Mouse (Mus musculus) neural tube, embryonic 13.5 days (tissue): ENCODE data around the gene Cisd1. TPM values are rescaled to one million over a fixed set of nuclear protein-coding genes. Genes with fewer than 3 reads are reported as not detected.

ENCODE experiments used
- ATAC-seq: fragments of 200-750 bp; cut with Nextera tagmentation; 2 replicates; pipeline ENCODE4 v1.8.0; 2017; ENCODE audit warnings: low read depth, mild to moderate bottlenecking, moderate TSS enrichment, moderate library complexity
- H3K27ac ChIP-seq: fragments of 300-500 bp; sonication (generic); replicated peaks from 2 replicates; pipeline ENCODE4 v1.5.1; 2015; ENCODE audit warnings: moderate library complexity, mild to moderate bottlenecking, inconsistent platforms
- H3K27me3 ChIP-seq: fragments of 300-500 bp; sonication (generic); 2 replicates; pipeline ENCODE4 v1.6.1; 2015; ENCODE audit warnings: mild to moderate bottlenecking, inconsistent platforms
- H3K36me3 ChIP-seq: fragments of 300-500 bp; sonication (generic); 2 replicates; pipeline ENCODE4 v1.6.1; 2015; ENCODE audit warnings: mild to moderate bottlenecking, inconsistent platforms
- H3K4me1 ChIP-seq: fragments of 300-500 bp; sonication (generic); replicated peaks from 2 replicates; pipeline ENCODE4 v1.6.1; 2015; ENCODE audit warnings: inconsistent platforms
- H3K4me2 ChIP-seq: fragments of 300-500 bp; sonication (generic); 2 replicates; pipeline ENCODE4 v1.6.1; 2015; ENCODE audit warnings: inconsistent platforms, mild to moderate bottlenecking, moderate library complexity
- H3K4me3 ChIP-seq: fragments of 300-500 bp; sonication (generic); 2 replicates; pipeline ENCODE4 v1.5.1; 2015; ENCODE audit warnings: mild to moderate bottlenecking, inconsistent platforms
- H3K9ac ChIP-seq: fragments of 300-500 bp; sonication (generic); 2 replicates; pipeline ENCODE4 v1.6.1; 2015; ENCODE audit warnings: moderate library complexity, mild to moderate bottlenecking, inconsistent platforms
- H3K9me3 ChIP-seq: fragments of 300-500 bp; sonication (generic); 2 replicates; pipeline ENCODE4 v1.6.1; 2016; ENCODE audit warnings: inconsistent platforms
- WGBS: fragments of 180-500 bp; shearing (Covaris S2); methylation state at CpG from one replicate; pipeline ENCODE4 v1.1.7; 2015; 5-methylcytosine and 5-hydroxymethylcytosine counted together
- polyA plus RNA-seq: library from polyadenylated mRNA; unstranded; fragments of >200 nt; fragmentation: Nextera tagmentation; extraction: Ambion mirVana; gene quantifications from 2 replicates; pipeline ENCODE4 v1.2.1, GENCODE M21; 2015

Cisd1 gene
- polyA plus RNA-seq, 1 experiment from 2014 or later, result 259 TPM

DNA sequence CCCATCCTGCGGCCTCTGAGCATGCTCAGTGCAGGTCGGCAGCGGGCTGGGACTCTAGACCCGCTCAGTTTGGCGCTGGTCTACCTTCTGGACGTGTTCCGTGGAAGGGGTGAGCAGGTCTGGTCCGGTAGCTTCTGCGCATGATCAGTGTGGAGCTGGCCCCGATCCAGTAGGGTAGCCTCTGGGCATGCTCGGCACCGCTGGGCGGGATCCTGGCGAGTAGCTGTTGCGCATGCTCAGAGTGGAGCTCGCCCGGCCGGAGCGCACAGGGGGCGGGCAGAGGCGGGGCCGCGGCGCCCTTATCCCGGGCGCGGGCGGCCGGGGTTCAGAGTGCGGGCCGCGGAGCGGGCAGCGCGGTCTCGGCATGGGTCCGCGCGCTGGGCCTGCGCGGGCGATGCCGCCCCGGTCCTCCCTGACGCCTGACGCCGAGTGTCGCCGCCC is 2.8 kb upstream of the Cisd1 start, which contains the start of gene Ipmk:
Ipmk (plus strand) TSS at position 255 of the 441 bp plus-strand sequence.
- WGBS, result under 1% methylated on average over 41 of the region's 49 CpGs
- peak within 1 kb of the TSS; percentile 93 for H3K9ac ChIP-seq
- peak within 1 kb of the TSS; percentile 83 for H3K27ac ChIP-seq
- no peaks in the 10 kb centered on the region for H3K9me3 ChIP-seq
- H3K27me3 ChIP-seq, result no peaks in the 10 kb centered on the region
- H3K4me2 ChIP-seq, result peak within 1 kb of the TSS; percentile 96
- H3K36me3 ChIP-seq, result no peaks in the 10 kb centered on the region
- peak; percentile 92 for ATAC-seq
- H3K4me1 ChIP-seq, result peaks cover 46% of the 10 kb centered on the region
- H3K4me3 ChIP-seq, result peak within 1 kb of the TSS; percentile 85

DNA sequence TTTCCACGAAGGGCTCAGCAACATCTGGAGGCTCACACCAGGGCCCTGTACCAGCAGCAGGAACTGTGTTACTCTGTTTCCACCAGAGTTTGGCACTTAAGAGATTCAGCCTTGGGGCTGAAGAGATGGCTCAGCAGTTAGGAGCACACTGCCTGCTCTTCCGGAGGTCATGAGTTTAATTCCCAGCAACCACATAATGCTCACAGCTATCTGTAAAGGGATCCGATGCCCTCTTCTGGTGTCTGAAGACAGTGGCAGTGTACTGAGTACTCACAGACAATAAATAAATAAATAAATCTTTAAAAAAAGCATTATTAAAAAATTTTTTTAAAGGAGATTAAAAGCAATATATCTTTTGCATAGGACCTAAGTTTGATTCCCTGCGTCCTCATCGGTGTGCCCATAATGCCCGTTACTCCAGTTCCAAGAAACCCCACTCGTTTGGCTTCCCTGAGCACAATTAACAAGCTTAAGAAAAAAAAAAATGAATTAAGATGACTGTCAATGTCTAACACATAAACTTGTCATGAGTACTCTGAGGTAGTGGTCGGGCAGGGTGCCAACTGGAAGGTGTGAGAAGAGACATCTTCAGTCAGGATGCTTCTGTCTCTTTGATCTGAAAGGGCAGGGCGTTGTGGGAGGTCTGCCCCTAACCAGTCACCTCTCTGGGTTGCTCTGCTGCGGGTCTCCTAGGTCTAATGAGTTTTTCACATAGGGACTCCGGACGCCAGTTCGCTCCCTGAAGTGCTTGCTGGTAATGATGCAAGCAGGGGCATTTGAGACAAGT is 2.2 kb upstream of the Cisd1 start:
- H3K9me3 ChIP-seq, result no peaks in the 10 kb centered on the region
- H3K4me2 ChIP-seq, result peak overlapping the region; percentile 96
- peak overlapping the region; percentile 85 for H3K4me3 ChIP-seq
- peaks cover 50% of the 10 kb centered on the region for H3K4me1 ChIP-seq
- H3K9ac ChIP-seq, result peak overlapping the region; percentile 93
- WGBS, result 9% methylated on average over 13 of the region's 13 CpGs
- peak; percentile 8 for ATAC-seq
- H3K27me3 ChIP-seq, result no peaks in the 10 kb centered on the region
- H3K27ac ChIP-seq, result peak overlapping the region; percentile 83
- H3K36me3 ChIP-seq, result no peaks in the 10 kb centered on the region

DNA sequence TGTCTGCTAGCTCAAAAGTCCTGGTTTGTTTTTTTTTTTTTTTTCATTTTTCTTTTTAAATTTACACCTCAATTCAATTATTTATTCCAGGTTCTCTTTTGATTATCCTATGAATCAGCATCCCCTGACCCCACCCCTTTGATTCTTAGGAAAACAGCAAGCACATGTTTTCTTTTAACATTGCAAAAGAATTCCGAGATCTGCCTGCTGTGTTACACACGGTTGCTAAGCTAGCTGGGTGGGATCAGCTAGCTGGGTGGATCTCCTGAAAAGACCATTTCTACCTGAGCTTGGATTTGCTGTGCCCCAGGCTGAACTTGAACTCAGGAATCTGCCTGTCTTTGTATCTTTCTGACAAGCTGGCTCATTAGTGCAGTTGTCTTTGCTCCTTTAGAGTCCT is 1.4 kb upstream of the Cisd1 start:
- no peak overlapping the region for H3K27ac ChIP-seq
- no peak overlapping the region for H3K4me2 ChIP-seq
- no peak overlapping the region for H3K4me3 ChIP-seq
- no peaks in the 10 kb centered on the region for H3K27me3 ChIP-seq
- H3K9me3 ChIP-seq, result no peaks in the 10 kb centered on the region
- no peaks in the 10 kb centered on the region for H3K36me3 ChIP-seq
- H3K4me1 ChIP-seq, result peaks cover 50% of the 10 kb centered on the region
- no peak overlapping the region for H3K9ac ChIP-seq
- ATAC-seq, result no peak
- WGBS, result 64% methylated on average over 2 of the region's 2 CpGs

DNA sequence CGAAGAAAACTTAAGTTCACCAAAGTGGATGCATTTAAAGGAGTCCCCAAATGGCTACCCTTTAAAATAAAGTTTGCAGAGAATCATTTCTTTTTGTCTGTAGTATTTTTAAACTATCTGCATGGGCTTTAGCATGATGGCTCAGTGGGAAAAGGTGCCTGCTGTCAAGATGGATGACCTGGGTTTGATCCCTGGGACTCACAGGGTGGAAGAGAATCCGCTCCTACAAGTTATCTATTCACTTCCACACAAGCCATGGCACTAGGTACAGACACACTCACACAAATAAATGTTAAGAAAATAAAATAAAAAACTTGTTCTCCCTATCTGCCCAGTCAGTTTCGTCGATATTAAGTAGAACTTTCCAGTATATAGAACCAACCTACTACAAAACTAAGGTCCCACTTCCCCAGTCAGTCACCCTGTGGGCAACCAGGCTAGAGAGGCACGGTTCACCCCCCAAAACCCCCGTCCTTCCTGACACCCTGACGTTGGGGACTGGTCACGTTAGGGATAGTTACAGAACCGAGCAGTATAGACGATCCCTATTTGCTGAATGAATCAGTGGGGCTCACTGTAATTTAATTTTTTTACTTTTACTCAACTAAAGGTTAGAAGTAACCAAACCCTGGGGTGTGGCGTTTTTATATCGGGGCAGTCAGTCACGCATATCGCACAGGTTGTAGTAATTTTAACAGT is 1.0 kb downstream of the Cisd1 start:
- 25% methylated on average over 14 of the region's 14 CpGs for WGBS
- Histone ChIP-seq H3K4me2 (peak overlapping the region; percentile 61), H3K9ac (peak overlapping the region; percentile 79), H3K27me3 (no peaks in the 10 kb centered on the region), H3K4me1 (peaks cover 46% of the 10 kb centered on the region), H3K9me3 (no peaks in the 10 kb centered on the region), H3K36me3 (no peaks in the 10 kb centered on the region), H3K4me3 (peak overlapping the region; percentile 57), H3K27ac (no peak overlapping the region)
- no peak for ATAC-seq

DNA sequence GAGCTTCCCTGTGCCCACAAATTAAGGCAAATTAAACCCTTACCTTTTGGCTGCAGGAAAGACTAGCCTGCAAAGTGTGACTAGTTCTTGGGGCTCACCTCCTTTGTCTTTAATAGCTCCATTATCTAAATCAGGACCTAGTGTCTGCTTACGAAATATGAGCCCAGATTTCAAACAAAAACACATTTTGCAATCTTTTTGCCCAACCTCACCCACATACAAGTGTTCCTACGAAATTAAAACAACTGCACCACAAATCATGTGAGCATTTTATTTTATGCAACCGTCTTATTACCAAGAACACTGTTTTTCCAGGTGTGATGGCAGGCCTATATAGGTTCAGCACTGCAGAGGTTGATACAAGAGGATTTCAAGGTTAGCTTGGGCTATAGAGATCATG is 1.6 kb downstream of the Cisd1 start:
- H3K9me3 ChIP-seq, result no peaks in the 10 kb centered on the region
- no peaks in the 10 kb centered on the region for H3K27me3 ChIP-seq
- no peak overlapping the region for H3K9ac ChIP-seq
- H3K4me1 ChIP-seq, result peaks cover 47% of the 10 kb centered on the region
- no peak overlapping the region for H3K4me3 ChIP-seq
- no peak overlapping the region for H3K27ac ChIP-seq
- H3K36me3 ChIP-seq, result no peaks in the 10 kb centered on the region
- ATAC-seq, result no peak
- WGBS, result 89% methylated on average over 3 of the region's 3 CpGs
- H3K4me2 ChIP-seq, result no peak overlapping the region

DNA sequence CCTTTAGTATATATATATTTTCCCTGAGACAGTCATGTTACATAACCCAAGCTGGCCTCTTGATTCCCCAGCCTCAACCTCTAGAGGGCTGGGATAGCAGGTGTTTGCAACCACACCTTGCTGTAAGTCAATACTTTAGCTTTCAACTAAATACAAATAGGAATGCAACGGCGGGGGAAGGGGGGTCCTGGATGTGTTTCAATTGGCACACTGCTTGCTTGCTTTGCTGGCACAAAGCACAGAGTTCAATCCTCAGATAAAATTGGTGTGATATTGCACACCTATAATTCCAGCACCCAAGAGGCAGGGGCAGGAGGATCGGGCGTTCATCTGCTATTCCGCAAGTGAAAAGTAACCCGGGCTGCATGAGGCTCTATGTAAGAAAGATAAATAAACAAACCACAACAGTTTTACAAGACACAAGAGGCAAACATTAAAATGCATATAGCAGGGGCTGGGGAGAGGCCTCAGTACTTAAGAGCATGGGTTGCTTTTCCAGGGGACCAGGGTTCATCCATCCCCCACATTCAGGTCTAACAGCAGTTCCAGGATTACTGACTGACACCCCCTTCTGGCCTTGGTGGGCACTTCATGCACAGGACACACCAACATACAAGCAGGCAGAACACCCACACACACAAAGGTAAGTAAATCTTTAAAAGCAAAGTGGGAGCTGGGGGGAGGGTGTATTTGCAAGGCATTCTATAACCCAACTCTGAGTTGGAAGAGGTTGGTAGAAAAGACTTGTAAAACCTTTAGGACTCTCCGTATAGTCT is 2.5 kb downstream of the Cisd1 start:
- Histone ChIP-seq H3K4me1 (peaks cover 46% of the 10 kb centered on the region), H3K4me2 (no peak overlapping the region), H3K9ac (no peak overlapping the region), H3K4me3 (no peak overlapping the region), H3K27ac (no peak overlapping the region), H3K27me3 (no peaks in the 10 kb centered on the region), H3K36me3 (no peaks in the 10 kb centered on the region), H3K9me3 (no peaks in the 10 kb centered on the region)
- ATAC-seq, result no peak
- 92% methylated on average over 7 of the region's 7 CpGs for WGBS

GRCm38 (mm10) chr10:71341290-71341689 is 3.5 kb downstream of the Cisd1 start:
- no peak for ATAC-seq

GRCm38 (mm10) chr10:71340195-71340594 is 4.6 kb downstream of the Cisd1 start:
- peaks cover 35% of the 10 kb centered on the region for H3K4me1 ChIP-seq
- H3K4me2 ChIP-seq, result no peak overlapping the region
- no peaks in the 10 kb centered on the region for H3K27me3 ChIP-seq
- no peak overlapping the region for H3K9ac ChIP-seq
- no peaks in the 10 kb centered on the region for H3K9me3 ChIP-seq
- no peak for ATAC-seq
- H3K4me3 ChIP-seq, result no peak overlapping the region
- peaks cover 12% of the 10 kb centered on the region for H3K36me3 ChIP-seq
- H3K27ac ChIP-seq, result no peak overlapping the region
- WGBS, result 84% methylated on average over 2 of the region's 2 CpGs

More at GRCm38 (mm10) chr10:71341290-71341689, 3.5 kb downstream of the Cisd1 start:
- WGBS, result 96% methylated on average over 9 of the region's 9 CpGs
- no peaks in the 10 kb centered on the region for H3K9me3 ChIP-seq
- H3K9ac ChIP-seq, result no peak overlapping the region
- no peak overlapping the region for H3K4me3 ChIP-seq
- H3K4me2 ChIP-seq, result no peak overlapping the region
- H3K27ac ChIP-seq, result no peak overlapping the region
- peaks cover 39% of the 10 kb centered on the region for H3K4me1 ChIP-seq
- peaks cover under 1% of the 10 kb centered on the region; the same call in 1 of the 2 replicates for H3K36me3 ChIP-seq
- H3K27me3 ChIP-seq, result no peaks in the 10 kb centered on the region

DNA sequence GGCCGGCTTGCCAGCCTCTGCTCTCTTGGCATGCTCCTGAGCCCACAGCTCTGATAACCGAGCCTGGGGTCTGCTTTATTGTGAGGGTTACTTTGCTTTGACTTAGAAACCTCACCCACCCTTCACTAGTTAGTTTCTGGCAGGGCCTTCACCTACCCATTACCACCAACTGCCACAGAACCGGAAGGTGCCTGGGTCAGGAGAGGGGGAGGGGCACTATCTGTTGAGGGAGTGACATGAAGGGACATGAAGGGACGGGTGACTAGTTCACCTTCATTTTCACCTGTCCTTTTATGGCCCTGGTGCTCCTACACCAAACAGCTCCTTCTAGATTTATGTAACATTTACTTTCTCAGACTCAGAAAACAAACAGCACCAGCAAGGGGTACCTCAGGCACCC is 5.3 kb downstream of the Cisd1 start:
- 66% methylated on average over 4 of the region's 4 CpGs for WGBS
- H3K4me1 ChIP-seq, result peaks cover 33% of the 10 kb centered on the region
- no peaks in the 10 kb centered on the region for H3K9me3 ChIP-seq
- no peak overlapping the region for H3K4me2 ChIP-seq
- H3K27me3 ChIP-seq, result no peaks in the 10 kb centered on the region
- no peak overlapping the region for H3K9ac ChIP-seq
- H3K36me3 ChIP-seq, result peaks cover 19% of the 10 kb centered on the region
- ATAC-seq, result no peak
- no peak overlapping the region for H3K27ac ChIP-seq
- no peak overlapping the region for H3K4me3 ChIP-seq

DNA sequence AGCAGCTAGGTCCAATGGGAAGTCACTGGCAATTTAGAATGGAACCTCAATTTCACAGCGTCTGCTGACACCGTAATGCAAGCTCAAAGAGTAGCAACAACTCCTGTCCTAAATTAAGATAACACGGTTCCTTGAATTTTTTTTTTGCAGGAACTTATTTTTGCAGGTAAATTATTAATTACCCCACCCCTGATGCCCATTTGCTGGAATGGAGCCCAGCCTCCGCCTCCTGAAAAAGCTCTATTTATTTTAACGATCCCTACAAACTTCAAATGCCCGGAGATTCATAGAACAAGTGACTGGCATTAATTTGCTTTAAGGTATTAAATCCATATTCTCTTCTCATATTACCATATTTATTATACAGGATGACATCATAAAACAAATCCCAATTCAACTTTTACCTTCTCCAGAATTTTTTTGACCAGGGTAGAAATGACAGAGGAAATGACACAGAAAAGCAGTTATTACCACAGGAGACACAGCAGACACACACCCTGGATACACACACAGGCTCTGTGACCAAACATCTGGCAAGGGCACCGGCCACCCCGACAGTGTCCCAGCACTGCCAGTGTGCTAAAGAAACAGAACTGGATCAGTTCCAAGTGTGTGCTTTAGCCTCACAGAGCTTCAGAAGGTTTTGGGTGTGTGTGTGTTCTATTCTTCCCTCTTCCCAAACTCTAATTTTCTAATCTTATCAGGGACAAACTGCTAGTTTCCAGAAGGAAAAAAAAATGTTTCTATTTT is 6.4 kb downstream of the Cisd1 start:
- peaks cover 23% of the 10 kb centered on the region for H3K4me1 ChIP-seq
- H3K36me3 ChIP-seq, result peaks cover 30% of the 10 kb centered on the region
- H3K9me3 ChIP-seq, result no peaks in the 10 kb centered on the region
- H3K4me3 ChIP-seq, result no peak overlapping the region
- H3K27ac ChIP-seq, result no peak overlapping the region
- H3K4me2 ChIP-seq, result no peak overlapping the region
- no peak overlapping the region for H3K9ac ChIP-seq
- 80% methylated on average over 8 of the region's 8 CpGs for WGBS
- ATAC-seq, result no peak
- no peaks in the 10 kb centered on the region for H3K27me3 ChIP-seq

DNA sequence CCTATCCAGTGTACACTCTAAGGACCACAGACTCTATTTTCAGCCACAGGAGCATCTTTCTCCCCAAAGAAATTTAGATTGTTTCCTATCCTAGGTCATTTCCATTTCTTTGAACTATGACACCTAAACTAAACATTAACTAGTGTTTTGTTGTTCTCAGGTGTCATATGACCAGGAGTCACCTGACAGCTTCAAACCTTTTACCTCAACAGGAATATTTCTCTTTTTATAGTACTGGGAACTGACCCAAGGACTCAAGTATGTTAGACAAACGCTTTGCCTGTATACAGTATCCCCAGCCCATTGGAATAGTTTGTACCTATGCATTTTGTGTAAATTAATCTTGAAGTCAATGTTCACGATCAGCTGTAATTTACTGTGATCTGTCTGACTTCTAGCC is 7.0 kb downstream of the Cisd1 start:
- ATAC-seq, result no peak
- Histone ChIP-seq H3K9ac (no peak overlapping the region), H3K27ac (no peak overlapping the region), H3K27me3 (no peaks in the 10 kb centered on the region), H3K4me3 (no peak overlapping the region), H3K4me2 (no peak overlapping the region), H3K4me1 (peaks cover 19% of the 10 kb centered on the region), H3K36me3 (peaks cover 30% of the 10 kb centered on the region), H3K9me3 (no peaks in the 10 kb centered on the region)
- WGBS, result 86% methylated on average over 2 of the region's 2 CpGs
